Mouse (Mus musculus): ENCODE results near the gene Nap1l1. TPM values are rescaled to one million over a fixed set of nuclear protein-coding genes. Genes with fewer than 3 reads are reported as not detected.

The Nap1l1 gene
- polyA plus RNA-seq, 2 experiments, result 103 to 117 TPM

DNA sequence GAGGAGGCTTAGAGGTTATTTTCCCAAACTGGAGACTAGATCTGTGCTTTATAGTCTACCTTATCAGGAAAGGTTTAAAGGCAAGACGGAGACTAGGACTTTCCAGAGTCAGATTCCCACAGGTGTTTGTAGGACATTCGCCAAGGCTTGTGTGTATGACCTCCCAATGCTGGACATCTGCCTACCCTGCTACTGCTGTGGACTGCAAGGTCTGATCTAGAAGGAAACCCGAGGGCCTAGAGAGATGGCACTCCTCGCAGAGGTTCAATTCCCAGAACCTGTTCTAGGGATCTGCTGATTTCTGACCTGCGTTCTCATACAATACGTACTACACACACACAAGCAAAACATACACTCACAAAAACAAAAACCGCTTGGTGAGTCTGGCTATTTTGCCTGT lies 32.4 kb downstream of the Nap1l1 start:
- Histone ChIP-seq H3K4me2 (ENCODE audit: low read depth) (peak overlapping the region; percentile 97), H3K4me3 (ENCODE audit: insufficient read depth in 1 of 2, low read depth in 2 of 2, low read length in 2 of 2) (no peak overlapping the region; a peak in 1 of 4 replicates), H3K36me3 (replicated peaks; ENCODE audit: control insufficient read depth, insufficient read depth, low read depth) (no peaks in the 10 kb centered on the region), H3K27ac (no peak overlapping the region), H3K9me3 (ENCODE audit: control insufficient read depth, low read length) (no peaks in the 10 kb centered on the region), H3K4me1 (replicated peaks; ENCODE audit: control insufficient read depth in 2 of 2, insufficient read depth in 2 of 2, low read length in 1 of 2) (peaks cover 2 to 8% of the 10 kb centered on the region in 2 experiments; a peak in 3 of 4 replicates), H3K27me3 (ENCODE audit: control insufficient read depth, insufficient read depth, low read length) (peaks cover 33% of the 10 kb centered on the region), H3K9ac (replicated peaks) (no peak overlapping the region)
- no peak for DNase-seq (ENCODE audit: low read depth in 3 of 3, low spot score in 3 of 3)
- TF ChIP-seq EP300 (IDR thresholded peaks at IDR 0.05; ENCODE audit: low read depth), result no peak
- WGBS (ENCODE audit: insufficient replicate concordance), result 56% methylated on average over 7 of the region's 7 CpGs
- ATAC-seq (ENCODE audit: insufficient read depth), result no peak

GRCm38 (mm10) chr10:111506101-111506925 lies 33.3 kb downstream of the Nap1l1 start, which contains the start of gene Phlda1:
TSS of gene Phlda1 (plus strand) at chr10:111506286.
- TF ChIP-seq EP300 (IDR thresholded peaks at IDR 0.05; ENCODE audit: low read depth), result no peak
- peak; percentile 10; the same call in 1 of the 2 replicates for TF ChIP-seq CTCF (IDR thresholded peaks at IDR 0.05; ENCODE audit: low read depth)
- Histone ChIP-seq H3K36me3 (replicated peaks; ENCODE audit: control insufficient read depth, insufficient read depth, low read depth) (no peaks in the 10 kb centered on the region), H3K9me3 (ENCODE audit: control insufficient read depth, low read length) (no peaks in the 10 kb centered on the region), H3K4me2 (ENCODE audit: low read depth) (peak within 1 kb of the TSS; percentile 97), H3K27me3 (ENCODE audit: control insufficient read depth, insufficient read depth, low read length) (peaks cover 37% of the 10 kb centered on the region), H3K4me1 (replicated peaks; ENCODE audit: control insufficient read depth in 2 of 2, insufficient read depth in 2 of 2, low read length in 1 of 2) (peaks cover 2 to 10% of the 10 kb centered on the region in 2 experiments; a peak in 3 of 4 replicates), H3K9ac (replicated peaks) (peak within 1 kb of the TSS; percentile 61), H3K27ac (no peak within 1 kb of the TSS), H3K4me3 (ENCODE audit: insufficient read depth in 1 of 2, low read depth in 2 of 2, low read length in 2 of 2) (peak within 1 kb of the TSS; percentile 66 to 71)
- DNase-seq (ENCODE audit: low read depth in 3 of 3, low spot score in 3 of 3) (peak; percentile 63 to 81 (median 64)), ATAC-seq (ENCODE audit: insufficient read depth) (peak; percentile 90)
- under 1% methylated on average over 90 of the region's 94 CpGs for WGBS (ENCODE audit: insufficient replicate concordance)

GRCm38 (mm10) chr10:111506926-111507459 lies 34.0 kb downstream of the Nap1l1 start:
- no peak for DNase-seq (ENCODE audit: low read depth in 3 of 3, low spot score in 3 of 3)
- 2% methylated on average over 23 of the region's 23 CpGs for WGBS (ENCODE audit: insufficient replicate concordance)
- TF ChIP-seq CTCF (IDR thresholded peaks at IDR 0.05; ENCODE audit: low read depth), result no peak
- no peak for TF ChIP-seq EP300 (IDR thresholded peaks at IDR 0.05; ENCODE audit: low read depth)

DNA sequence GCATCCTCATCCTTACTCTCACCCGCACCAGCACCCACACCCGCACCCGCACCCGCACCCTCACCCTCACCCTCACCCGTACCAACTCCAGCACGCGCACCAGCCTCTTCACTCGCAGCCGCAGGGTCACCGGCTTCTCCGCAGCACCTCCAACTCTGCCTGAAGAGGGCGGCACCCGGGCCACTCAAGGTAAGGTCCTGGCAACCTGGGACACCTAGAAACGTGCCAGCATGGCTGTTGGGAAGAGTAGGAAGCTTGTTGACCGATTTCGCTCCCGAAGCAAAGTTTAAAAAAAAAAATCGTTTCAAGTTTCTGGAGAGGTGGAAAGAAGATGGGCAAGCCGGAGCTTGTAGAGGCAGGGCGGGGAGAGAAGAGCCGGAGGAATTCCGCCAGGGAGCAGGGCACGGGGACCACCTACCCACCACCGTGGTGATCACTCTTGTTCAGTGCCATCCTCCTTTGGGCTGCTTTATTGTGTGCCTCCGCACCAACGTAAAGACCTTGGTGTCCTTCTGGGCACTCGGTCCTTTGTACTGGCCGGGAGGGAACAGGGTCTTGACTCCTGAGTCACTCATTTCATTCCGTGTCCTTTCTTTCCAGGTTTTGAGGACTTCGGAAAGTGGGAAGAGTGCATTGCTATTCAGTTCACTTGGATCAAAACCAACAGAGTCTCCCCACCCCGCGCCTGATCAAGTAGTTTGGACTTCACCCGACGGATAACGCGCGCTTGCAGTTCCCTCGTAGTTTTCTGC lies 34.6 kb downstream of the Nap1l1 start:
- WGBS (ENCODE audit: insufficient replicate concordance), result 5% methylated on average over 38 of the region's 38 CpGs
- peak overlapping the region; percentile 61 for H3K9ac ChIP-seq (replicated peaks)
- peak overlapping the region; percentile 97 for H3K4me2 ChIP-seq (ENCODE audit: low read depth)
- peak overlapping the region; percentile 66 to 71 for H3K4me3 ChIP-seq (ENCODE audit: insufficient read depth in 1 of 2, low read depth in 2 of 2, low read length in 2 of 2)
- no peak overlapping the region for H3K27ac ChIP-seq
- no peaks in the 10 kb centered on the region for H3K36me3 ChIP-seq (replicated peaks; ENCODE audit: control insufficient read depth, insufficient read depth, low read depth)
- peaks cover 37% of the 10 kb centered on the region for H3K27me3 ChIP-seq (ENCODE audit: control insufficient read depth, insufficient read depth, low read length)
- H3K4me1 ChIP-seq (replicated peaks; ENCODE audit: control insufficient read depth in 2 of 2, insufficient read depth in 2 of 2, low read length in 1 of 2), result peaks cover 2 to 10% of the 10 kb centered on the region in 2 experiments; a peak in 3 of 4 replicates
- DNase-seq (ENCODE audit: low read depth in 3 of 3, low spot score in 3 of 3), result no peak
- no peak for TF ChIP-seq EP300 (IDR thresholded peaks at IDR 0.05; ENCODE audit: low read depth)
- peak; percentile 51 for TF ChIP-seq CTCF (IDR thresholded peaks at IDR 0.05; ENCODE audit: low read depth)
- no peaks in the 10 kb centered on the region for H3K9me3 ChIP-seq (ENCODE audit: control insufficient read depth, low read length)
- ATAC-seq (ENCODE audit: insufficient read depth), result no peak

More at GRCm38 (mm10) chr10:111506926-111507459, 34.0 kb downstream of the Nap1l1 start:
- H3K36me3 ChIP-seq (replicated peaks; ENCODE audit: control insufficient read depth, insufficient read depth, low read depth), result no peaks in the 10 kb centered on the region
- peak overlapping the region; percentile 97 for H3K4me2 ChIP-seq (ENCODE audit: low read depth)
- peak; percentile 11 for ATAC-seq (ENCODE audit: insufficient read depth)
- peaks cover 37% of the 10 kb centered on the region for H3K27me3 ChIP-seq (ENCODE audit: control insufficient read depth, insufficient read depth, low read length)
- no peak overlapping the region for H3K27ac ChIP-seq
- peak overlapping the region; percentile 66 to 71 for H3K4me3 ChIP-seq (ENCODE audit: insufficient read depth in 1 of 2, low read depth in 2 of 2, low read length in 2 of 2)
- peaks cover 2 to 10% of the 10 kb centered on the region in 2 experiments; a peak in 3 of 4 replicates for H3K4me1 ChIP-seq (replicated peaks; ENCODE audit: control insufficient read depth in 2 of 2, insufficient read depth in 2 of 2, low read length in 1 of 2)
- H3K9ac ChIP-seq (replicated peaks), result peak overlapping the region; percentile 61
- no peaks in the 10 kb centered on the region for H3K9me3 ChIP-seq (ENCODE audit: control insufficient read depth, low read length)

All from liver, embryonic 14.5 days (tissue).